Mouse (Mus musculus) gonadal fat pad, adult 2 months (tissue): Measurements from ENCODE around the gene Otud4. TPM values are rescaled to one million over a fixed set of nuclear protein-coding genes. Genes with fewer than 3 reads are reported as not detected.
"Not testable (repeated sequence)": the region's sequence is repeated elsewhere in the genome, so short reads cannot be mapped to it uniquely, and the experiment has no call there.

ENCODE experiments used
- DNase-seq: peaks from one replicate; pipeline ENCODE4 v3.0.0-alpha.2; 2012; ENCODE audit warnings: low read depth
- polyA plus RNA-seq: library from polyadenylated mRNA; depleted of rRNA; stranded (reverse); fragments of >200 nt; gene quantifications from 2 replicates; pipeline ENCODE4 v1.2.3, GENCODE M21; 2012; rRNA removed

The Otud4 gene
- polyA plus RNA-seq, result 27.8 and 31.5 TPM in 2 replicates

DNA sequence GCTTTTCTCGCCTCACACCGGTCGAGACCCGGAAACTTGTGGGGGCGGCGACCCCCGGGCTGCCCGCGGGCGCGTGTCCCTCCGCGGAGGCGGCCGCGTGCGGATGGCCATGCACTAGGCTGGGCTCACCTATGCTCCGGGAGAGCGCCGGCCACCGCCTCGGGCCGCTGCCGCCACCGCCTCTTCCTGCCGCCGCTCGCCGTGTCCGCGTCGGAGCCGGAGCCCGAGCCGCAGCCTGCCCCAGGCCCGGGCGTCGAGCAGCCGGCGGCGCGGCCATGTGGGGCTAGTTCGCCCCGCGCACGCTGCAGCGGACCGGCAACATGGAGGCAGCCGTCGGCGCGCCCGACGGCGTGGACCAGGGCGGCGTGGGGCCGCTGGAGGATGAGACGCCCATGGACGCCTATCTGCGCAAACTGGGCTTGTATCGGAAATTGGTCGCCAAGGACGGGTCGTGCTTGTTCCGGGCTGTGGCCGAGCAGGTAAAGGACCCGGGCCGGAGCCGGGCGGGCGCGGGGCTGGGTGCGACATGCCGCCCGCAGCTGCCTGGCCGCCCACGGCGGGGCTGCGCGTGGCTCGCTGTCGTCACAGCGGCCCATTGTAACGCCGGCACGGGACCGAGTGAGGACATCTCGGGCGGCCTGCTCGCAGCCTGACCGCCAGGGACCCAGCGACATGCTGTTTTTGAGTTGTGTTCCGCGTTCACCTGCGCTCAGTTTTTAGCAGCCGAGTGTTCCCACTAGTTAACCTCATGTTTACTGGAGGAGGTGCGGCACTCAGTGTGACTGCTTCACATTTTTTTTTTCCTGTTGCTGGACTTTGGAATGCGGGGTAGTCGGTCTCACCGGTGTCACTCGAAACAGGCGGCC lies at the start of gene Otud4:
Otud4 (plus strand) TSS at position 33 of the 866 bp plus-strand sequence.
- DNase-seq, result no peak

DNA sequence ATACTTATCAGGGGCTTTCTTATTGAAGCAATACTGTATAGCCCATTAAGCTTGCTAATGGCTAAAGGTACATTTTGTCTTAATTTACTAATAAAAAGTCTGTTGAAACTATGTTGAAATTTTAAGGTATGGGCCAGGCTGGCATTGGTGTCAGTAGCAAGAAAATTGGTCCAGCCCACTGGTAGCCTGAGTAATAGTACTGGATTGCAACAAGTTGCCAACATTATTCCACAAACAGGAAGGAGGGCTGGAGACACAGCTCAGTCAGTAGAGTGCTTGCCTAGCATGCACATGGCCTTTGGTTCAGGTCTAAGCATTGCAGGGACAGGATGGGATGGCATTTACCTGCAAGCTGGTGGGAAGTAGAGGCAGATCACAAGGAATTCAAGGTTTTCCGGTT lies 38.5 kb upstream of the Otud4 start:
- DNase-seq, result no peak

DNA sequence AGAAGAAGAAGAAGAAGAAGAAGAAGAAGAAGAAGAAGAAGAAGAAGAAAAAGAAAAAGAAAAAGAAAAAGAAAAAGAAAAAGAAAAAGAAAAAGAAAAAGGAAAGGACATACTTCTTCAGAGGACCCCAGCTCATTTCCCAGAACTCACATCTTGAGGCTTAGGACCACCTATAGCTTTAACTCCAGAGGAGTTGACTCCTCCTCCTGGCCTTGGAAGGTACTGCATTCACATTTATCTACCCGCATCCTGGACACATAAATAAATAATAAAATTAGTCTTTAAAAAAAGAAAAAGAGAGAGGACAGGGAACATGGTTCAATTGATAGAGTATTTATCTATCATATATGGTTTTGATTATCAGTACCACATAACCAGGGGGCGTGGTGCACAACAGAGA lies 36.2 kb upstream of the Otud4 start:
- not testable (repeated sequence) for DNase-seq

DNA sequence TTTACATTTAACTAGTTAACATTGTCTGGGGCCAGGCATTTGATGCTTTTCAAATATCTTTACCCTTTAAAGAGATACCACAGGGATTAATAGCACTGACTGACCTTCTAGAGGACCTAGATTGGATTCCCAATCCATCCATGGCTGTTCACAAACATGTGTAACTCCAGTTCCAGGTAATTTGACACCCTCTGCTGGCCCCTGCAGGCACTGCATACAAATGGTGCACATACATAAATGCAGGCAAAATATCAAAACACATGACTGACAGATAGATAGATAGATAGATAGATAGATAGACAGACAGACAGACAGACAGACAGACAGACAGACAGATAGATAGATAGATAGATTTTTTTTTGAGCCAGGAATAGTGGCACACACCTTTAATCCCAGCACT lies 33.2 kb upstream of the Otud4 start:
- DNase-seq, result no peak

DNA sequence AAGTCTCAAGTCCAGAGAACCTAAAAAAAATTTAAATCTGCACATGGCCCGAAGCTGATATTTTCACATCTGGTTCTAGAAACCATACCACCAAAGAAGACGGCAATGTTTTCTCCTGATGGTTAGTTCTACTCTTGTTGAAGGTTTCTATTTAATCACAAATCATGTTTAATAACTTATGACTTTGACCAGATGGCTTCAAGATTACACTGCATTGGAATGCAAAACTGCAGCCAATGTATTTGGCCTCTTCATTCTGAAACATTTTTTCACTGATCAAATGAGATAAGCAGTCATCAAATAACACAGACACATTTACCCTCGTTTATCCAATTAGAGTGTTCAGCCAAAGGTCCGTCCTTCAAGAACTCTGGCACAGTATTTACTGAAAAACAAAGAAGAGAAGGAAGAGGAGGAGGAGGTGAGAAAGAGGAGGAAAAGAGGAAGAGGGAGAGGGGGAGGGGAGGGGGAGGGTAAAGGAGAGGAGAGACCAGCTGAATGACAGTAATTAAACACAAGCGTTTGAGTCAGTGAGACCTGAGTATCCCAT lies 32.6 kb upstream of the Otud4 start:
- DNase-seq, result no peak

DNA sequence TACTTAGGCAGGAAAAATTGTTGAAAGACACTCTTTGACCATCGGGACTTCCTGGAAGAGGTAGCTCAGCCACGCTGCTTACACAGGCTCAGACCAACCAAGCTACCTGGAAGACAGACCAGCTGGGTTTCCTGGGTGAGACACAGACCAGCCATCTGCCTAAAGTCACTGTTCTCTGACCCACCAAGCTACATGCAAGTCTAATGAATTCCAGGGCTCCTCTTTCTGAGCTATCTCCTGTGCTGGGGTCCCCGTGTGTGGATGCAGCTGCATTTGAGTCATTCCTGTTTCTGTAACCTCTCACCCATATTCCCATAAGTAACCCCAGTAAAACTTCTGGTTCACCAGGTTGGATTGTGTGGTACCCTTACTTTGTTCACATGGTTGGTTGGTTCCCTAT lies 30.7 kb upstream of the Otud4 start:
- no peak for DNase-seq

DNA sequence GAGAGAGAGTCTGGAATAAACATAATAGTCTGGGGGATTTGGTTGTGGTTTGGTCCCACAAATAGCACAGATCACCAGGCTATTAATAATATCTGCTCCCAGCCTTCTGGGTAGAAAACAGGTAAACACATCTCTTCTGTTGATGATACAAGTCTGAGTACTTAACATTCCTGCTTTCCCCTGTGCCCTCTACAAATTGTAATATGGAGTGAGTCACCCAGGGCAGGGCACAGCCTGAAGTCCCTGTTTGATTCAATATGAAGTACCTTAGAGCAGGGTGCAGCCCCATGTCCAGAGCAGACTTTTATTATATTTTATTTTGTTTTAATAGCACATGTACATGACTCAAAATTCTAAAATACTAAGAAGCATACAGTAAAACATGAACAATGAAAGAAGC lies 29.1 kb upstream of the Otud4 start:
- no peak for DNase-seq

DNA sequence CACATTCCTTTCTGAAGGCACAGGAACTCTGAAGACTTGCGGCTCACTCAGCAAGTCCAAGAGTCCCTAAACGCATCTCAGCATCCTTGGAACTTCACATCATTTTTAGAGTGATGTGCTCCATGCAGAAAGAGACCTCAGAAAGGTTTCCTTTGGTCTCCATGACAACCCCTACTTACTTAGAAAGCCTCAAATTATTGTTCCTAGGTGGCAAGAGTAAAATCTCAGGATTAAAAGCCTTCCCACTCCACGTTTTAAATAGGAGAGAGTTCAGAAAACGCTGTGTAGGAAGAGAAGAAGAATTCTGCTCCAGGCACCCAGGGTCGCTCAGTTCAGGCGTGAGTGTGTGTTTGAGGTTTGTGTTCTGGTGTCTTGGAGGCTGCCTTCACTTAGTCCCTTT lies 27.1 kb upstream of the Otud4 start:
- DNase-seq, result no peak

DNA sequence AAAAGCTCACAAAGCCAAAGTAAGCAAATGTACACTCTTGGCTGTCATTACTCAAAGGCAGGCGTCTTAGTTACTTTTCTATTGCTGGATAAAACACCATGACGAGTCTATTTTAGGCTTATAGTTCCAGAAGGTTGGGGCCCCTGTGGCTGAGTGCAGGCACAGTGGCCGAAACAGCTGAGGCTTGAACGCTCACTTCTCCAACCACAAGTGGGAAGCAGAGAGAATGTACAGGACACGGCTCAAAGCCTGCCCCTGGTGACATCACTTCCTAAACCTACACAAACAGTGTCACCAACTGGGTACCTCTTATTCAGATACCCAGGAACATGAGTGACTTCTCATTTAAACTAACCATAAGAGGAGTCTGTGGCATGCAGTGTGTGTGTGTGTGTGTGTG lies 26.5 kb upstream of the Otud4 start:
- no peak for DNase-seq

DNA sequence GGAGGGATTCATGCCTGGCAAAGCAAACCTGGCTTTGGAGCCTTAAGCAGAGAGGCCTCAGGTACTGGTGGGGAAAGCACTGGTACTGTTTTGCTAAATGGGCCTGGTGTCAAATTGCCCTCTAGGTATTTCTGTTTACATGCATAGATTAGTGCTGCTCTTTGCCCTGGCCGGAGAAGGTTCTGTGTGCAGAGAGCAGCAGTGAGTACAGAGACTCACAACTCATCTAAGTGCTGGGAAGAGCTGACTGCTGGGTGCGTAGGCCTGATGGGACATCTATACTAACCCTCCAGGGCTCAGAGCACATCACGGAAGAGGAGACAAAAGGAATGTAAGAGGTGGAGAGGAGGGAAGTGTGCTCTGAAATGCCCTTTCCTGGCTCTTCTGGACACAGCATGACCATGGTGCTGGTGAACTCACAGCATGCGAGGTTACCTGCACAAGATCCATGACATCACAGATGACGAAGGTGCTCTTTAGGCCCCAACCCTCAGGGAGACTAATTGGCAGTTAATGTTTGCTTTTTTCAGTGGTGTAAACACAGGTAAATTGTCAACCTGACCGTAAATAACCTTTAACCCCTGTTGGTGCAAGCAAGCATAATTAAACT lies 23.6 kb upstream of the Otud4 start:
- DNase-seq, result no peak

DNA sequence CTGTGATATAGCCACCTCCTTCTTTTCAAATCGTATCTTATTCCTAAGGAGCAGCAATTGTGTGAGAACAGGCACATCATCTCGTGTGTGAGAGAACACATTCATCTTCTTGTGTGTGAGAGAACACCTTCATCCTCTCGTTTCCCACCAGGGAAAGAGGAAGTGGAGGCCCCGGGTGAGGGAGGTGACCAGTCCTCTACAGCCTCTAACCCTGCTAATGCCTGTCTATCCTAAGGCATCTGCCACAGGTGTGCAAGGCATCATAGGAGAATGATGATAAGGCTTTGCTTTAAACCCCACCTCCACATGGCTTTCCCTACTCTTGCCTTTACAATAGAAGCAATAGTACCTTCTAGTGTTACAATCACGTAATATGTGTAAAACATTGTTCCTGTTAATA lies 20.5 kb upstream of the Otud4 start:
- no peak for DNase-seq

DNA sequence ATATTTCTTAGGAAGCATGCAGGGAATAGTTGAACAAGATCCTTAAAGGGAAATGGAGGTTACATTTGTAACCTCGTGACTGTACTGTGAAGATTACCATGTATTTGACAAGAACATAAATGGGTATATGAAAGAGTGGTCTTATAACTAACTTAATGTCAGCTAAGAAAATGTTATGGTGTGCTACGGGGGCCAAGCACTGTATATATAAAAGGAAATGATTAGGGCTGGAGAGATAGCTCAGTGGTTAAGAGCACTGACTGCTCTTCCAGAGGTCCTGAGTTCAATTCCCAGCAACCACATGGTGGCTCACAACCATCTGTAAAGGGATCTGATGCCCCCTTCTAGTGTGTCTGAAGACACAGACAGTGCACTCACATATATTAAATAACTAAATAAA lies 20.1 kb upstream of the Otud4 start:
- DNase-seq, result no peak

DNA sequence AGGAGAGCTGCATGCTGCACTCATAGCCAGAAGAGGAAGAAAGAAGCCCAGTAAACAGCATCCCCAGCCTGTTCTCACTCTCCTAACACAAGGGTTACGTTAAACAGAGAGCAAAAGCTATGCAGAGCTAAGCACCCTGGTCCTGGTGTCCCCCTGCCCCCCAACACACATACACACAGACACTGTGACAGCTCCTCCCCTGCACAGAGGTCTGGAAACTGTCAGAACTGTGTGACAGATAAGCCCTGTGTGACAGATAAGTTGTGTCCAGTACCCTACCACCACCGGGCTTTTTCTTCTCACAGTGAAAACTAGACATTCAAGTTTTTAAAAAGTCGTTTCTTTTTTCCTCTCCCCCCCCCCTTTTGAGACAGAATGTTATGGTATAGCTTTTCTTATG lies 19.4 kb upstream of the Otud4 start:
- no peak for DNase-seq

DNA sequence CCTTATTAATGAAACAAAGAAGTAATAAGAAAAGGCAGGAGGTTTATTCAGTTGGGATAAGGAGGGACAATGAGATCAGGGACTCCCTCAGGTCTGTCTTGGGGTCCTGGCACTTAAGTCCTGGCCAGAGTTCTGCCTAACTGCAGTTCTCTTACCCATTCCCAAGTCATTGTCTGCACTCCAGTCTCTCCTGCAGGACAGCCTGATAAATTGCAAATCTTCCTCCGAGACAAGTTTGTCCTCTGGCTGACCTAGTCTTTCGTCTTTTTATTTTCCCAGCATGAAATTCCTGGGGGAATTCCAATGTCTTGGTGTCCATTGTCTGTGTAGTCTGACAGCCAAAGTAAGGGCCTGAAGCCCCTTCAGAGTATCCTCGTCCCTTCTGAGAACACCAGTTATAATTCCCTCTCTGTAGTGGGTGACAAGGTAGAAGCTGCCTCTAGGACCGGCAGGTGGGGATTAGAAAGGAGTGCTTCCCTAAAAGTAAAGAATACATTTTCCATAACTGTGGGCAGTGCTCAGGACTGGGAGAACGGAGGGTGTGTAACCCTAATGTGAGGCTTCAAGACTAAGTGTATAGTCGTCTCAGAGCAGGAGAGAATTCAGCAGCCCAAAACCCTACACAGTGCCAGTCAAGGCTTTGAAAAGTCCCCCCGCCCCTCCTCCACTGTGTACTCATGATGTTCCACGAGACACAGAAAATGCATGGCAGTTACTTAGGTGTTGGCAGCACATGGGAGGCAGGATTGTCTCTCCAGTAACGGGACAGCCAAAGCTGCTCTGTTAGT lies 18.7 kb upstream of the Otud4 start:
- DNase-seq, result no peak

DNA sequence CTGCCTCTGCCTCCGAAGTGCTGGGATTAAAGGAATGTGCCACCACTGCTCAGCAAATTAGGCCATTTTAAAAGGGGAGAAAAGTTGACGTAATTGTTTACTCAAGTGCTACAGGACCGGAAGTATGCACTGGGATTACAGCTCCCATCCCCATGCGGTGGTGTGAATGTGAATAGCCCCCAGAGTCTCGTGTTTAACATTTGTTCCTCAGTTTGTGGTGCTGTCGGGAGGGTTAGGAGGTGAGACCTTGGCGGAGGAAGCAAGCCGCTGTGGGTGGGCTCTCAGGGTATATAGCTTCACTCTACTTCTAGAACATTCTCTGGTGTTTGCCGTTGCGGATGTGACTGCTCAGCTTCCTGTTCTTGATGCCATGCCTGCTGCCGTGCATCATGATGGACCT lies 17.1 kb upstream of the Otud4 start:
- no peak for DNase-seq

DNA sequence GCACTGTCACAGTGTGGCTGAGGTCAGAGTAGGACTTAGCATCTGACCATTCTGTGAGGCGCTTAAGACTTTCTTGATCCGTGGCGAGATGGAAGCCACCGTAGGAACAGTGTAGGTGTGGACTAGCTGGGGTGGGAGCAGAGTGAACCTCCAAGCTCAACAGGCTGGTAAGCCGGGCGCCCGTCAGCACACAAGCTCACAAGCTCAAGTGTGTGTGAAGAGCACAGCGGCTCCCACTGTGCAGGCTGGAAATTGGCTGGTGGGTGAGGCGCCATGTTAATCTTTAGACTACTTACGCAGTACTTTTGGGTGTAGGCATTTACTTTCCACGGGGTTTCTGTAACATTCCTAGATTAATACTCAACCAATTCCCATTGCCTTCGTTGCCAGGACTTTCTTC lies 16.1 kb upstream of the Otud4 start:
- no peak for DNase-seq

DNA sequence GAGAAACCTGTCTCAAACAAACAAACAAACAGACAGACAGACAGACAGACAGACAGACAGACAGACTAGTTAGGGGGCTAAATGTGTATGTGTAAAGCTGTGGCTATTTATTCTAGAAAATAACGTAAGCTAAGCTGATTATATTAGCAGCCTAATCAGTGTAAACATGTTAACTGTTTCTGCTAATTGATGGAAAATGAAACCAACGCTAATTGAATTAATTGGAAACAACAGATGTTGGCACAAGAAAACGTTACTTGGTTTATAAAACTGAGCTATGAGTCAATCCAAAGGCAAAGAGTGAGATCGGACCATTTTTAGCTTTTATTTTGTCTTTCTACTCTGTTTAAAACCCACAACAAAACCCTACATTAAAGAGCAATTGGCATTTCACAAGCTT lies 15.0 kb upstream of the Otud4 start:
- no peak for DNase-seq

DNA sequence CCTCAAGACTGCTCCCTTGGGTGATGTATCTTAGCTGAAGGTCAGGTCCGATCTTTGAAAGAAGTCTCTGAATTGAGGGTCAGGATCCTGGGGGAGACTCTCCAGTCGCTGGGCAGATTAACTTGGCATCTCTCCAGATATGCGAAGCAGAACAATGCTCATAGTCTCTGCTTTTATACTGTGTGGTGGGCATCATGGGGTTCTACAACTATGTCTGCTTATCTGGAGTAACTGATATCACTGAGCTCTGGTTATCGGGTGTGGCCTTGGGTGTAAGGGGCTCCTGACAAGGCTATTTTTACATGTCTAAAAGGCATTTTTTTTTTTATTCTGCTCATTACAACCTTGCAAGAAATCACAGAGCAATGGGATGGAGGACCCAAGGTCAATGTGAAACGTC lies 13.2 kb upstream of the Otud4 start:
- DNase-seq, result no peak

DNA sequence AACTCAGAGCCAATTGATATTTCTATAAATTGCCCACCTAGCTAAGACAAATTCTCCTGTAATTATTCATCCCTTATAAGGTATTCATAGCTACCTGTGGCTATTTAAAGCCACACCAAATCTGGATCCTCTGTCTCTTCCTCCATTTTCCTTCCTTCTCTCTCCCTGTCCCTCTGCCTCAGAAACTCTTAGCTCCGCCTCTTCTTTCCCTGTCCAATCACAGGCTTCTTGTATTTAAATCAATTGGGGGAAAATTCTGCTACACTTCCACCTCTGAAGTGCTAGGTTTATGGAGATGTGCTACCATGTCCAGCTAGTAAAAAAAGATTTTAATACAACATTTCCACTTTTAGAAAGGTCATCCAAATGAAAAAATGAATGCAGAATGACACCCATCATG lies 3.9 kb upstream of the Otud4 start:
- no peak for DNase-seq

DNA sequence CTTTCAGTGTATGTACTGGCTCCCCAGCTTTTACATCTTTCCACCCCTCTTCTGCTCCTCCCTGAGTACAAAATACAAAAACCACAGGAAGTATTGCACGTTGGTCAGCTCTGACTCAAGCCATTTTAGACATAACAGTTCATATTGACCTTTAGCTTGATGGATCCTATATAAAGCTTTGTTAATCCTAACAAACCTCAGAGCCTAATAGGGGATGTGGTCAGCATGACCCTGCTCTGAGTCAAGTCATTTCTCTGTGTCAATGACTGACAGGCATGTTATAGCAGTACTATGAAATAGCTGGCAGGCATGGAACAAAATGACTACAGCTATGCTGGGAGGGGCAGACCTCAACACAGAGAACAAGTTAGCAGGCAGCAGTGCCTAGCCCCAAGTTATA lies 3.3 kb upstream of the Otud4 start:
- DNase-seq, result no peak

DNA sequence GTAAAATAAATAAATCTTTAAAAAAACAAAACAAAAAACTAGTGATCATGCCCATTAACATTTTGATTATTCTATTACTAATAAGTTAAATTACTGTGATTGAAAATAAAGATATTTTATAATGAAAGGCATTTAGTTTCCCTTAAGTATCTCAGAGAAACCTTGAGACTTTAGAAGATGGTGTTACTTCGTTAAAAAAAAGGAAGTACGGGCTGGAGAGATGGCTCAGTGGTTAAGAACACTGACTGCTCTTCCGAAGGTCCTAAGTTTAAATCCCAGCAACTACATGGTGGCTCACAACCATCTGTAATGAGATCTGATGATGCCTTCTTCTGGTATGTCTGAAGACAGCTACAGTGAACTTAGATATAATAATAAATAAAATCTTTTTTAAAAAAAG lies 2.2 kb upstream of the Otud4 start:
- no peak for DNase-seq

DNA sequence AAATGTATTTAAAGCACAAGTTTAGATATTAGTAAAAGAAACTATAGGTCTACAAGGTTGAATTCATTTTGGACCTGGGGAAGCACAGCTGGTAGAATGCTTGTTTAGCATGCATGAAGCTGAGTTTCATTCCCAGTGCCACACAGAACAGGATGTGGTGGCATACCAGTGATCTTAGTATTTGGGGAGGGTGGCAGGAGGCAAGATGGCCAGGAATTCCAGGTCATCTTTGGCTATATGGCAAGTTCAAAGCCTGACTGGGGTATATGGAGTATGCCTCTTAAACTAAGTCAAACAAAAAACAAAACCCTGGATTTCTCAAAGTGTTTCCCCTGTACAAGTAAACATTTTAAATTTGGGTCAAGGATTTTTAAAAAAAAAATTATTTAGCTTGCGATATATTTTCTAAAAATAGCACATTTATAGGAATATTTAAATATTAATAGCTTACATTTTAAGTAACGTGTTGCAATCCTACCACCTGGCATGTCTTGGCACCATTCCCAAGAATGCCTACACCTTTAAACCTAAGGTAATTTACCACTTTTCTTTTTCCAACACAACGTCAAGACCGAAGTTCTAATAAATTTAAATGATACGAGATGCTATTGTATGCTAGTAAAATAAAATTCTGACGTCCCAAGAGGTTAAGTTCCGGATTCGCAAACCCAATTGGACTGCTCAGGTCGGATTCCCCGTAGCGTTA lies 1.3 kb upstream of the Otud4 start:
- DNase-seq, result no peak
